Mouse (Mus musculus): ENCODE measurements around the gene Chsy1. TPM values are rescaled to one million over a fixed set of nuclear protein-coding genes. Genes with fewer than 3 reads are reported as not detected.
"Not testable (repeated sequence)": the region's sequence is repeated elsewhere in the genome, so short reads cannot be mapped to it uniquely, and the experiment has no call there.

Chsy1 gene
- polyA plus RNA-seq, 1 experiment from 2014 or later = 11.7 TPM

GRCm38 (mm10) chr7:66179120-66179581 is 69.8 kb downstream of the Chsy1 start:
- Histone ChIP-seq H3K4me2 (no peak overlapping the region), H3K4me1 (peaks cover 21% of the 10 kb centered on the region), H3K27me3 (replicated peaks) (no peaks in the 10 kb centered on the region), H3K9ac (no peak overlapping the region), H3K27ac (replicated peaks) (peak overlapping the region; percentile 31), H3K36me3 (peaks cover 23% of the 10 kb centered on the region), H3K4me3 (no peak overlapping the region), H3K9me3 (peaks cover 6% of the 10 kb centered on the region; the same call in 1 of the 2 replicates)
- 51% methylated on average over 10 of the region's 10 CpGs for WGBS
- ATAC-seq (ENCODE audit: extremely low read depth, insufficient number of reproducible peaks, low FRiP score, low TSS enrichment) = no peak

DNA sequence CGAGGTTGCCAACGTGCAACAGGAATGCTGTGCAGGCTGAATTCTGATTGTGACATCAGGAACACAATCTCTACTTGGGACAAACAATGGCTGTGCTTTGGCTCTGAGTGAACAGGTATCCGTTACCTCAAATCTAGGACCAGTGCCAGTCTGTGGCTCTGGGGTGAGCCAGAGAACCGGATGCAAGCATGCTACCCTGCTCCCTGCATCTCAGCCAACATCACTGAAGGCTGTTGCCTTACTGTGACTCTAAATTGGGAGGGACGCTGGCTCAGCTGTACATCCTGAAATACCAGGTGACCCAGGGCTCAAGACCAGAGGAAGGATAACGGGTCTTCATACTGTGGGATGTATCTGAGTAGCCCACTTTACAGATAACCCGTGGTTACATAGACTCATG is 70.4 kb downstream of the Chsy1 start:
- Histone ChIP-seq H3K9ac (no peak overlapping the region), H3K4me2 (no peak overlapping the region), H3K9me3 (peaks cover 6% of the 10 kb centered on the region; the same call in 1 of the 2 replicates), H3K4me3 (no peak overlapping the region), H3K27ac (replicated peaks) (peak overlapping the region; percentile 31), H3K36me3 (peaks cover 17% of the 10 kb centered on the region), H3K4me1 (peaks cover 21% of the 10 kb centered on the region), H3K27me3 (replicated peaks) (no peaks in the 10 kb centered on the region)
- 75% methylated on average over 7 of the region's 7 CpGs for WGBS
- ATAC-seq (ENCODE audit: extremely low read depth, insufficient number of reproducible peaks, low FRiP score, low TSS enrichment) = no peak

DNA sequence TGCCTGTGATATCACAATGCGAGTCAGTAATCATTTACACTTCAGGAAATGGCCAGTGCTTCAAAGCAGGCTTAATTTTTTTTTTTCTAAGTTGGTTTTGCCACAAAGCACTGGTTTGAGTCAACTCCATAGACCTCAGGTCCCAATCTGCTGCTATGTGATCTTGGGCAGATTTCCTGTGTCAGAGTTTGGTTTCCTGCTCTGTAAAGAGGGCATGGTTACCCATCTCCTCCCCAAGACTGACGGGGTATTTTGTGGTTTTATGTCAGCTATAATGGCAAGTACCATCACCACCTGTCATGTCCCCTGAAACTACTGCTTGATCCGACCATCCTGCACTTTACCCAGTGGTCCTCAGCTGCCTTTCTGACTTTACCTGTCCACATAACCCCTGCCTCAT is 70.9 kb downstream of the Chsy1 start:
- whole genome bisulfite sequencing = 58% methylated on average over 3 of the region's 3 CpGs
- no peak overlapping the region for H3K4me3 ChIP-seq
- peaks cover 21% of the 10 kb centered on the region for H3K4me1 ChIP-seq
- no peak for ATAC-seq (ENCODE audit: extremely low read depth, insufficient number of reproducible peaks, low FRiP score, low TSS enrichment)
- peaks cover 14% of the 10 kb centered on the region for H3K36me3 ChIP-seq
- H3K4me2 ChIP-seq = no peak overlapping the region
- no peaks in the 10 kb centered on the region for H3K27me3 ChIP-seq (replicated peaks)
- H3K27ac ChIP-seq (replicated peaks) = peak overlapping the region; percentile 31
- H3K9me3 ChIP-seq = peaks cover 6% of the 10 kb centered on the region; the same call in 1 of the 2 replicates
- no peak overlapping the region for H3K9ac ChIP-seq

DNA sequence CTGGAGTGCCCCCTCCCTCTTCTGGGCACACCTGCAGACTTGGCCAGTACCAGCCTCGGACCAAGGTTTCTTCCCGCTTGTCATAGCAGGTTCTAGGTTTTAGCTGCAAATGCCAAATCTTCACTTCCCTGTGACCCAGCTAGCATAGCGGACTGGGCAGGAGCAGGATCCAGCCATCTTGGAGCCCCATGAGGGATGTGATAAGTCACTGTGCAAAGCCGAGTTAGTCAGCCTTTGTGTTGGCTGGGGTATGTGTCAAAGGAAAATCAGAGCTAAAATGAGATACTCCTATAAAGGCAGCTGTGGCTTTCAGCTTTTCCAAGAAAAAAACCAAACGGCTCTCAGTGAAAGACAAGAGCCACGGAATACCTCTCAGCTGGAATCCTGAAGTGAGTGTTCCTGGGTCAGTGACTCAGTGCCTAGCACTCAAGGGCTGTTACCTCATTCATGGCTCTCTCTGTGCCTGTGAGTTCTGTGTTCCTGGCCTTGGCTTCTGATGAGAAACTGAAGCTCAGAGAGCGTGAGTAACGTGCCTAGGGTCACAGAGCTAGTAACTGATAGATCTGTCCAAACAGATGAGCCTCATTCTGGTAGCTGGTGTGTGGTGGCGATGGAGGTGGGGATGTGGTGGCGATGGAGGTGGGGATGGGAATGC is 71.5 kb downstream of the Chsy1 start:
- Histone ChIP-seq H3K36me3 (peaks cover 8% of the 10 kb centered on the region), H3K9me3 (peaks cover 6% of the 10 kb centered on the region; the same call in 1 of the 2 replicates), H3K9ac (no peak overlapping the region), H3K4me1 (peaks cover 21% of the 10 kb centered on the region), H3K27me3 (replicated peaks) (no peaks in the 10 kb centered on the region), H3K27ac (replicated peaks) (0 out of 2 replicates have a peak overlapping the region, but pooled peaks have one; percentile 8), H3K4me2 (no peak overlapping the region), H3K4me3 (no peak overlapping the region)
- 77% methylated on average over 10 of the region's 10 CpGs for WGBS
- no peak for ATAC-seq (ENCODE audit: extremely low read depth, insufficient number of reproducible peaks, low FRiP score, low TSS enrichment)

- WGBS = 81% methylated on average over 7 of the region's 7 CpGs
- no peak overlapping the region for H3K9ac ChIP-seq
- no peaks in the 10 kb centered on the region for H3K27me3 ChIP-seq (replicated peaks)
- H3K4me1 ChIP-seq = peaks cover 23% of the 10 kb centered on the region
- no peak overlapping the region for H3K4me2 ChIP-seq
- no peak overlapping the region for H3K4me3 ChIP-seq
- no peak for ATAC-seq (ENCODE audit: extremely low read depth, insufficient number of reproducible peaks, low FRiP score, low TSS enrichment)
- peaks cover 6% of the 10 kb centered on the region; the same call in 1 of the 2 replicates for H3K9me3 ChIP-seq
- H3K36me3 ChIP-seq = no peaks in the 10 kb centered on the region
- H3K27ac ChIP-seq (replicated peaks) = no peak overlapping the region
Observed at GRCm38 (mm10) chr7:66182075-66182715, 72.9 kb downstream of the Chsy1 start.

- Histone ChIP-seq H3K36me3 (no peaks in the 10 kb centered on the region), H3K27me3 (replicated peaks) (no peaks in the 10 kb centered on the region), H3K9me3 (peaks cover 6% of the 10 kb centered on the region; the same call in 1 of the 2 replicates), H3K27ac (replicated peaks) (no peak overlapping the region), H3K4me1 (peaks cover 35% of the 10 kb centered on the region), H3K4me3 (no peak overlapping the region), H3K4me2 (no peak overlapping the region), H3K9ac (no peak overlapping the region)
- 78% methylated on average over 8 of the region's 8 CpGs for WGBS
- no peak for ATAC-seq (ENCODE audit: extremely low read depth, insufficient number of reproducible peaks, low FRiP score, low TSS enrichment)
Observed at GRCm38 (mm10) chr7:66183404-66183803, 74.1 kb downstream of the Chsy1 start.

GRCm38 (mm10) chr7:66184026-66184425 is 74.7 kb downstream of the Chsy1 start:
- no peak overlapping the region for H3K4me2 ChIP-seq
- H3K9ac ChIP-seq = no peak overlapping the region
- ATAC-seq (ENCODE audit: extremely low read depth, insufficient number of reproducible peaks, low FRiP score, low TSS enrichment) = no peak
- no peak overlapping the region for H3K4me3 ChIP-seq
- WGBS = 82% methylated on average over 4 of the region's 4 CpGs
- no peaks in the 10 kb centered on the region for H3K27me3 ChIP-seq (replicated peaks)
- H3K4me1 ChIP-seq = peaks cover 31% of the 10 kb centered on the region
- peaks cover 6% of the 10 kb centered on the region; the same call in 1 of the 2 replicates for H3K9me3 ChIP-seq
- H3K36me3 ChIP-seq = no peaks in the 10 kb centered on the region
- no peak overlapping the region for H3K27ac ChIP-seq (replicated peaks)

DNA sequence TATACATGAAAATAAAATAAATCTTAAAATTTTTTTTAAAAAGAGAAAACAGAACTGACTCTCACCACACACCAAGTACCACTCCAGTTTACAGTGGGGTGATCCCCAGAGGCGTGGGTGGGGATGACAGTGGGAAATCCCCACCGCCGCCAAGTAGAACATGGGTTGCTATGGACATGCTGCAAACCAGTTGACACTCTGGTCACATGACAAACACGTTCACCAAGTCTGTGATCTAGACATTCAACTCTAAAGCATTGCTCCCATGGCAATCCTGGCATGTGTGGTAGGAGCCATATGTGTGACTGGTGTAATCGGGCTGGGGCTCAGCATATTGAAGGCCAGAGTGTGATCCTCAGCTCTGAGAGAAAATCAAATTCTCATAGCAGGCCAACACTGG is 76.1 kb downstream of the Chsy1 start:
- H3K4me3 ChIP-seq = no peak overlapping the region
- ATAC-seq (ENCODE audit: extremely low read depth, insufficient number of reproducible peaks, low FRiP score, low TSS enrichment) = no peak
- no peaks in the 10 kb centered on the region for H3K27me3 ChIP-seq (replicated peaks)
- H3K27ac ChIP-seq (replicated peaks) = no peak overlapping the region
- no peak overlapping the region for H3K9ac ChIP-seq
- peaks cover 6% of the 10 kb centered on the region; the same call in 1 of the 2 replicates for H3K9me3 ChIP-seq
- peaks cover 17% of the 10 kb centered on the region for H3K4me1 ChIP-seq
- WGBS = 90% methylated on average over 5 of the region's 5 CpGs
- no peaks in the 10 kb centered on the region for H3K36me3 ChIP-seq
- H3K4me2 ChIP-seq = no peak overlapping the region

GRCm38 (mm10) chr7:66187581-66188231 is 78.4 kb downstream of the Chsy1 start:
- ATAC-seq (ENCODE audit: extremely low read depth, insufficient number of reproducible peaks, low FRiP score, low TSS enrichment) = no peak
- H3K9ac ChIP-seq = peak overlapping the region; percentile 6; the same call in 1 of the 2 replicates

DNA sequence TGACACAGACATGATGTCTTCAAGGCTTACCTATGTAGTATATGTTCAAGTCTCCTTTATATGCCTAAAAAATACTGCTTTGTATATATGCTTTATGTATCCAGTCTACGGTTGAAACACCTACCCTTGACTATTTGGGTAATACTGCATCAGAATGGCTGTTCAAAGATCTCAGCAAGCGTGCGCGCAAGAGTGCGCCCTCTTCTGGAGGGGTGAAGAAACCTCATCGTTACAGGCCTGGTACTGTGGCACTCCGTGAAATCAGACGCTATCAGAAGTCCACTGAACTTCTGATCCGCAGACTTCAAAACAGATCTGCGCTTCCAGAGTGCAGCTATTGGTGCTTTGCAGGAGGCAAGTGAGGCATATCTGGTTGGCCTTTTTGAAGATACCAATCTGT is 81.1 kb downstream of the Chsy1 start:
- not testable (repeated sequence) for H3K9me3 ChIP-seq; H3K27me3 ChIP-seq (replicated peaks); H3K36me3 ChIP-seq; H3K9ac ChIP-seq; ATAC-seq (ENCODE audit: extremely low read depth, insufficient number of reproducible peaks, low FRiP score, low TSS enrichment); H3K4me2 ChIP-seq; H3K27ac ChIP-seq (replicated peaks); H3K4me3 ChIP-seq
- peaks cover 30% of the 10 kb centered on the region for H3K4me1 ChIP-seq
- WGBS = 86% methylated on average over 10 of the region's 10 CpGs

More at GRCm38 (mm10) chr7:66187581-66188231, 78.4 kb downstream of the Chsy1 start:
- Histone ChIP-seq H3K4me1 (peaks cover 17% of the 10 kb centered on the region), H3K4me3 (no peak overlapping the region), H3K27me3 (replicated peaks) (no peaks in the 10 kb centered on the region), H3K27ac (replicated peaks) (peak overlapping the region; percentile 72), H3K36me3 (no peaks in the 10 kb centered on the region), H3K9me3 (no peaks in the 10 kb centered on the region), H3K4me2 (no peak overlapping the region)
- WGBS = 22% methylated on average over 4 of the region's 4 CpGs

DNA sequence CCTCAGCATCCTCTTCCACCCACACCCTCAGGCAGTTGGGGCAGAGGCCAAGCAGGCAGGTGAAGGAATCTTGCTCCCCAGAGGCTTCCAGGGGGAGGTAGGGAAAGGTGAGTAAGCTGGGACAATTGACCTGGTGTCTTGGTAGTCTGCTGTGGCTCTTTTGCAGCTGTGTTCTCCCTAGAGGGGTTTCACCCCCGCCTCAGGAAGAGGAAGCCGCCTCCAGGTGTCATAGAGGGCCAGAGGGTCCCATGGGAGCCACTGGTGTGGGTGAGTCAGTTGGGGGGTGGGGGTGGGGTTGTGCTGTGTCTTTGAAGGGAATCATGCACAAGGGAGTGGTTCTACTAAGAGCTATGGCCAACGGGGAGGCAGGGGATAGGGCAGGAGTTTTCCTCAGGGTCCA is 85.2 kb downstream of the Chsy1 start:
- no peaks in the 10 kb centered on the region for H3K36me3 ChIP-seq
- no peak overlapping the region; the same call in none of the 2 replicates for H3K9ac ChIP-seq
- H3K4me3 ChIP-seq = no peak overlapping the region
- peaks cover 55% of the 10 kb centered on the region for H3K4me1 ChIP-seq
- no peaks in the 10 kb centered on the region for H3K27me3 ChIP-seq (replicated peaks)
- H3K27ac ChIP-seq (replicated peaks) = peak overlapping the region; percentile 96
- no peak for ATAC-seq (ENCODE audit: extremely low read depth, insufficient number of reproducible peaks, low FRiP score, low TSS enrichment)
- no peak overlapping the region for H3K4me2 ChIP-seq
- WGBS = 75% methylated on average over 3 of the region's 3 CpGs
- no peaks in the 10 kb centered on the region for H3K9me3 ChIP-seq

All from heart, embryonic 13.5 days (tissue).